Mouse (Mus musculus) embryonic facial prominence, embryonic 10.5 days (tissue): ENCODE results near the gene Golph3l. TPM values are rescaled to one million over a fixed set of nuclear protein-coding genes. Genes with fewer than 3 reads are reported as not detected.

Experiments used
- polyA plus RNA-seq: library from polyadenylated mRNA; unstranded; fragments of >200 nt; fragmentation: Nextera tagmentation; extraction: Ambion mirVana; gene quantifications from 2 replicates; pipeline ENCODE4 v1.2.1, GENCODE M21; 2016

The Golph3l gene
- polyA plus RNA-seq, 1 experiment from 2014 or later, result 29.7 TPM

Other genes starting within 250 kb of the Golph3l start
- gene Setdb1, start 231.7 kb upstream of the Golph3l start, polyA plus RNA-seq, result 60.9 and 61.1 TPM in 2 replicates
- gene 4930558C23Rik, start 186.1 kb upstream of the Golph3l start, polyA plus RNA-seq, result not detected in 2 replicates
- gene Arnt, start 154.5 kb upstream of the Golph3l start, polyA plus RNA-seq, result 33.9 and 37.5 TPM in 2 replicates
- gene Ctsk, start 89.7 kb upstream of the Golph3l start, polyA plus RNA-seq, result 3.4 and 5.5 TPM in 2 replicates
- gene Ctss, start 62.1 kb upstream of the Golph3l start, polyA plus RNA-seq, result 3.4 and 4.3 TPM in 2 replicates
- not detected in 2 replicates for gene Hormad1, start 29.3 kb upstream of the Golph3l start, polyA plus RNA-seq
- gene Ensa, start 36.1 kb downstream of the Golph3l start, polyA plus RNA-seq, result 79.1 and 79.7 TPM in 2 replicates
- 49.5 and 50.0 TPM in 2 replicates for gene Mcl1, start 69.9 kb downstream of the Golph3l start, polyA plus RNA-seq
- 1.00 and 1.6 TPM in 2 replicates for gene Adamtsl4, start 99.0 kb downstream of the Golph3l start, polyA plus RNA-seq
- 9.7 and 10.9 TPM in 2 replicates for gene Ecm1, start 150.6 kb downstream of the Golph3l start, polyA plus RNA-seq
- gene Tars2, start 171.3 kb downstream of the Golph3l start, polyA plus RNA-seq, result 65.5 and 71.5 TPM in 2 replicates
- gene Rprd2, start 229.9 kb downstream of the Golph3l start, polyA plus RNA-seq, result 24.0 and 25.7 TPM in 2 replicates